Mouse (Mus musculus): ENCODE results near the gene Ctsh.

The Ctsh gene

GRCm38 (mm10) chr9:90106915-90107314 is 53.0 kb downstream of the Ctsh start:
- ATAC-seq (ENCODE audit: insufficient number of reproducible peaks, low FRiP score, low TSS enrichment): no peak

GRCm38 (mm10) chr9:90108272-90108671 is 54.3 kb downstream of the Ctsh start:
- no peak for ATAC-seq (ENCODE audit: insufficient number of reproducible peaks, low FRiP score, low TSS enrichment)

- ATAC-seq (ENCODE audit: insufficient number of reproducible peaks, low FRiP score, low TSS enrichment): no peak
Observed at GRCm38 (mm10) chr9:90109386-90109785, 55.4 kb downstream of the Ctsh start.

- no peak for ATAC-seq (ENCODE audit: insufficient number of reproducible peaks, low FRiP score, low TSS enrichment)
Observed at GRCm38 (mm10) chr9:90113151-90113550, 59.2 kb downstream of the Ctsh start.

- ATAC-seq (ENCODE audit: insufficient number of reproducible peaks, low FRiP score, low TSS enrichment): peak; percentile 53
Observed at GRCm38 (mm10) chr9:90113651-90114566, 60.0 kb downstream of the Ctsh start.

- ATAC-seq (ENCODE audit: insufficient number of reproducible peaks, low FRiP score, low TSS enrichment): peak; percentile 98
Observed at GRCm38 (mm10) chr9:90114567-90115307, 60.8 kb downstream of the Ctsh start, which contains the start of gene Morf4l1. Morf4l1 (minus strand) TSS chr9:90114774.

- no peak for ATAC-seq (ENCODE audit: insufficient number of reproducible peaks, low FRiP score, low TSS enrichment)
Observed at GRCm38 (mm10) chr9:90115308-90115700, 61.4 kb downstream of the Ctsh start.

- no peak for ATAC-seq (ENCODE audit: insufficient number of reproducible peaks, low FRiP score, low TSS enrichment)
Observed at GRCm38 (mm10) chr9:90117234-90117633, 63.3 kb downstream of the Ctsh start.

GRCm38 (mm10) chr9:90122246-90122740 is 68.3 kb downstream of the Ctsh start:
- ATAC-seq (ENCODE audit: insufficient number of reproducible peaks, low FRiP score, low TSS enrichment): no peak

GRCm38 (mm10) chr9:90124156-90124872 is 70.4 kb downstream of the Ctsh start:
- ATAC-seq (ENCODE audit: insufficient number of reproducible peaks, low FRiP score, low TSS enrichment): no peak

GRCm38 (mm10) chr9:90124873-90125245 is 70.9 kb downstream of the Ctsh start:
- no peak for ATAC-seq (ENCODE audit: insufficient number of reproducible peaks, low FRiP score, low TSS enrichment)

Measured in cerebellum, adult (tissue).